Mouse (Mus musculus) neutrophil, adult 5-6 weeks (primary cell): ENCODE measurements at regions not wholly inside any gene's neighbourhood (a gene's known extent, or its start where the extent isn't known, plus 50 kb on each side); places are given as distances from the start of the nearest gene placed in this dataset.

Experiments used
- ATAC-seq: fragments of 151-379, 151-347 bp; 2 replicates; pipeline ENCODE4 v1.8.0; 2017; ENCODE audit warnings: mild to moderate bottlenecking, moderate TSS enrichment; ENCODE audit not compliant: insufficient number of reproducible peaks, poor library complexity, low FRiP score, severe bottlenecking; ENCODE audit errors: extremely low read depth

- no peak for ATAC-seq
These were observed 380.7 kb upstream of the Chrm3 start for GRCm38 (mm10) chr13:10741391-10741790.

- no peak for ATAC-seq
These were observed 365.1 kb upstream of the Chrm3 start for GRCm38 (mm10) chr13:10725745-10726171.

- no peak for ATAC-seq
These were observed 364.7 kb upstream of the Chrm3 start for GRCm38 (mm10) chr13:10725335-10725734.

GRCm38 (mm10) chr13:10720639-10721038 is 360.0 kb upstream of the Chrm3 start:
- ATAC-seq: no peak

GRCm38 (mm10) chr13:10711451-10711850 is 350.8 kb upstream of the Chrm3 start:
- ATAC-seq: no peak

GRCm38 (mm10) chr13:10710909-10711308 is 350.3 kb upstream of the Chrm3 start:
- no peak for ATAC-seq

- no peak for ATAC-seq
These were observed 336.5 kb upstream of the Chrm3 start for GRCm38 (mm10) chr13:10697146-10697545.

GRCm38 (mm10) chr13:10696181-10696977 is 335.7 kb upstream of the Chrm3 start:
- ATAC-seq: no peak

GRCm38 (mm10) chr13:10691307-10691706 is 330.7 kb upstream of the Chrm3 start:
- ATAC-seq: no peak

GRCm38 (mm10) chr13:10687379-10687778 is 326.7 kb upstream of the Chrm3 start:
- no peak for ATAC-seq

- ATAC-seq: no peak
These were observed 293.4 kb upstream of the Chrm3 start for GRCm38 (mm10) chr13:10654086-10654422.

GRCm38 (mm10) chr13:10653376-10654085 is 292.9 kb upstream of the Chrm3 start:
- ATAC-seq: no peak

- no peak for ATAC-seq
These were observed 276.2 kb upstream of the Chrm3 start for GRCm38 (mm10) chr13:10636859-10637258.

- ATAC-seq: no peak
These were observed 269.8 kb upstream of the Chrm3 start for GRCm38 (mm10) chr13:10630467-10630866.

- no peak for ATAC-seq
These were observed 259.0 kb upstream of the Chrm3 start for GRCm38 (mm10) chr13:10619661-10620060.

GRCm38 (mm10) chr13:10618421-10618954 is 257.8 kb upstream of the Chrm3 start:
- no peak for ATAC-seq

GRCm38 (mm10) chr13:10574951-10575350 is 214.3 kb upstream of the Chrm3 start:
- ATAC-seq: no peak

- no peak for ATAC-seq
These were observed 206.2 kb upstream of the Chrm3 start for GRCm38 (mm10) chr13:10566825-10567224.

GRCm38 (mm10) chr13:10557559-10557958 is 196.9 kb upstream of the Chrm3 start:
- ATAC-seq: no peak

- ATAC-seq: no peak
These were observed 193.9 kb upstream of the Chrm3 start for GRCm38 (mm10) chr13:10554595-10554994.
